Mouse (Mus musculus) cerebellum, adult 2 months (tissue): ENCODE measurements at regions not wholly inside any gene's neighbourhood (a gene's known extent, or its start where the extent isn't known, plus 50 kb on each side); places are given as distances from the start of the nearest gene placed in this dataset.

Source experiments
- CTCF ChIP-seq: fragments of 200-500 bp; IDR thresholded peaks from 2 replicates; pipeline ENCODE4 v1.5.1; 2011; ENCODE audit warnings: low read depth, mild to moderate bottlenecking, control low read depth, low read length, moderate library complexity, borderline replicate concordance; ENCODE audit not compliant: insufficient read depth
- POLR2A ChIP-seq: fragments of 200-500 bp; IDR thresholded peaks from 2 replicates; pipeline ENCODE4 v1.6.1; 2011; ENCODE audit warnings: low read length, control low read depth, borderline replicate concordance; ENCODE audit not compliant: insufficient read depth

DNA sequence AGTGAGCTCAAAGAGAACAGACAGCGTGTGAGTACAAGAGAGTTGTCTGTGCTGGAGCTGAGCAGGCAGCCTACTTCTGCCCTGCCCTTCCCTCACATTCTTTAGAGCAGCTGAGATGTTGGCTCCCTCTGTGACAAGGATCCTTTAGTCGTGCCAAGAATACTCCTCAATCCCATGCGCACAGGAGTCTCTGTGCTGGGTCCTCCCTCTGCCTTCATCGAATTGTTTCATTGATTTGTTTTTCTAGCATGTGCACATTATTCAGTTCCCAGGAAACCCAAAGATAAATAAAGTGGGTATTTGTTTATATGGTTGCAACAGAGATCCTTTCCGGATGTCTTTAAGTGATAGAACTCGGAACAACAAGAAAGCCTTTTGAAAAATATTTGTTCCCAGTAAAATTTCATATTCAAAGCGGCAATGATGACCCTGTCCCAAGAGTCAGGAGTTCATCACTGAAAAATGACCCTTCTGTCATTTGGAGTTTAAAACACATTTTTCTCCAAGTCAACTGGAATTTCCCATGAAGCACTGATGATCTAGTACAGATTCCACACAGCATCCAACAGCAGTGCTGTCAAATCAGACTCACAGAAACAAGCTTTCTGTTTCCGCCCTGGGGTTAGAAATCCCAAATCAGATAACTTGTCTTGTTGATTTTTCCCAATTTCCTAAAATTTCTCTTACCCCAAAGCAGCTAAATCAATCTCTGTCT lies 136.7 kb downstream of the Dact1 start:
- TF ChIP-seq CTCF = no peak
- no peak for TF ChIP-seq POLR2A
